In genomic region chrX:71106392-71106791, GRCm38 (mm10) we compare ENCODE assay signal across 9 mouse cellular contexts. TPM values are rescaled to one million over a fixed set of nuclear protein-coding genes. Genes with fewer than 3 reads are reported as not detected.
DNase-seq lines count a peak whose midpoint lies in the region; ATAC-seq and TF ChIP-seq lines count a peak whose summit lies in the region.
"Had no signal": no experiment of that assay in that cellular context is flagged by ENCODE, and none has a peak within 500 bp of the region (broad histone marks: within the 10 kb centered on the region; RNA-seq: fewer than 3 reads in every experiment).

No protein-coding gene starts in this region.

- H3K36me3 ChIP-seq in spleen, adult 2 months (ENCODE audit: control insufficient read depth, insufficient read depth, low read length): no peaks in the 10 kb centered on the region
- H3K36me3 ChIP-seq in testis, adult 2 months (ENCODE audit: control insufficient read depth, insufficient read depth, low read length): no peaks in the 10 kb centered on the region
- no peaks in the 10 kb centered on the region for H3K36me3 ChIP-seq in kidney, adult 2 months (ENCODE audit: control insufficient read depth, insufficient read depth, low read length)
- H3K36me3 ChIP-seq in forebrain, embryonic 16.5 days (ENCODE audit: control insufficient read depth, insufficient read depth): no peaks in the 10 kb centered on the region

- no peak overlapping the region for H3K4me3 ChIP-seq in spleen, adult 2 months (ENCODE audit: extremely low read depth, insufficient read depth, insufficient read length)
- no peak overlapping the region for H3K4me3 ChIP-seq in testis, adult 2 months (ENCODE audit: control insufficient read depth, low read depth, low read length)
- H3K4me3 ChIP-seq in kidney, adult 2 months (ENCODE audit: insufficient read depth, low read depth, low read length): no peak overlapping the region
- H3K4me3 ChIP-seq in forebrain, embryonic 16.5 days (replicated peaks; ENCODE audit: low read length): no peak overlapping the region

- ATAC-seq in frontal cortex, adult (ENCODE audit: low TSS enrichment): peak; percentile 94
- ATAC-seq in forebrain, embryonic 16.5 days: no peak
- ATAC-seq: Patski had no signal

- H3K9ac ChIP-seq in forebrain, embryonic 16.5 days (replicated peaks; ENCODE audit: low read depth, low read length): no peak overlapping the region

- 82% methylated on average over 4 of the region's 4 CpGs for WGBS in spleen, adult 2 months
- 89% methylated on average over 4 of the region's 4 CpGs for WGBS in kidney, adult 2 months
- 88% methylated on average over 4 of the region's 4 CpGs for WGBS in forebrain, embryonic 16.5 days

- no peak for DNase-seq in spleen, adult 2 months (ENCODE audit: low read depth in 1 of 2, low spot score in 2 of 2)
- DNase-seq in spleen, postnatal 10 days (ENCODE audit: low spot score in 2 of 2): no peak
- DNase-seq in layer of hippocampus, adult 9-10 months (ENCODE audit: low spot score): peak; percentile 8
- DNase-seq in kidney, adult 2 months: no peak
- no peak for DNase-seq in yolk sac, embryonic 10.5 days (ENCODE audit: low spot score)

- H3K4me2 ChIP-seq in forebrain, embryonic 16.5 days (ENCODE audit: low read length): no peak overlapping the region

- no peak for TF ChIP-seq CTCF in spleen, adult 2 months (IDR thresholded peaks at IDR 0.05; ENCODE audit: extremely low read depth, insufficient read depth, insufficient read length, insufficient replicate concordance)
- TF ChIP-seq CTCF in testis, adult 2 months (IDR thresholded peaks at IDR 0.05; ENCODE audit: control insufficient read depth, insufficient read depth, insufficient replicate concordance, low read depth, low read length): no peak
- no peak for TF ChIP-seq CTCF in kidney, adult 2 months (conservative IDR thresholded peaks at IDR 0.05; ENCODE audit: insufficient read depth, insufficient read length, low read depth, low read length)

- TF ChIP-seq POLR2A in spleen, adult 2 months (IDR thresholded peaks at IDR 0.05; ENCODE audit: low read depth, low read length): no peak
- TF ChIP-seq POLR2A in testis, adult 2 months (IDR thresholded peaks at IDR 0.05; ENCODE audit: control insufficient read depth, low read depth, low read length): no peak
- no peak for TF ChIP-seq POLR2A in kidney, adult 2 months (IDR thresholded peaks at IDR 0.05; ENCODE audit: low read depth, low read length)

- no peaks in the 10 kb centered on the region for H3K9me3 ChIP-seq in forebrain, embryonic 16.5 days (ENCODE audit: control insufficient read depth, low read length)

- peak overlapping the region; percentile 4; the same call in 1 of the 2 replicates for H3K27ac ChIP-seq in spleen, adult 2 months (ENCODE audit: insufficient read depth, low read length)
- H3K27ac ChIP-seq in testis, adult 2 months (ENCODE audit: control insufficient read depth, insufficient read depth, low read depth, low read length): peak overlapping the region; percentile 70
- no peak overlapping the region; the same call in 1 of the 2 replicates for H3K27ac ChIP-seq in kidney, adult 2 months (ENCODE audit: insufficient read depth, low read depth, low read length)
- no peak overlapping the region for H3K27ac ChIP-seq in forebrain, embryonic 16.5 days (ENCODE audit: low read length)

- no peaks in the 10 kb centered on the region for H3K27me3 ChIP-seq in spleen, adult 2 months (ENCODE audit: control insufficient read depth, insufficient read depth, low read length)
- H3K27me3 ChIP-seq in testis, adult 2 months (ENCODE audit: control insufficient read depth, insufficient read depth, low read length): no peaks in the 10 kb centered on the region
- no peaks in the 10 kb centered on the region for H3K27me3 ChIP-seq in kidney, adult 2 months (replicated peaks; ENCODE audit: control insufficient read depth, insufficient read depth, low read length)
- no peaks in the 10 kb centered on the region for H3K27me3 ChIP-seq in forebrain, embryonic 16.5 days (replicated peaks; ENCODE audit: control insufficient read depth, insufficient read depth, low read length)

- H3K4me1 ChIP-seq in spleen, adult 2 months (ENCODE audit: control insufficient read depth, insufficient read depth, insufficient read length): no peaks in the 10 kb centered on the region
- H3K4me1 ChIP-seq in testis, adult 2 months (ENCODE audit: control insufficient read depth, insufficient read depth, low read length): no peaks in the 10 kb centered on the region; the same call in 1 of the 2 replicates
- H3K4me1 ChIP-seq in kidney, adult 2 months (ENCODE audit: control insufficient read depth, insufficient read depth, low read length): no peaks in the 10 kb centered on the region
- H3K4me1 ChIP-seq in forebrain, embryonic 16.5 days (replicated peaks; ENCODE audit: control insufficient read depth, insufficient read depth, low read length): no peaks in the 10 kb centered on the region

RNA-seq across cellular contexts. Expression of gene Mamld1, which starts 56.3 kb away (rescaled TPM):
- 2.6 and 3.8 TPM in 2 replicates for polyA plus RNA-seq in spleen, adult 2 months (2012; rRNA removed)
- polyA plus RNA-seq in testis, adult 2 months (2012; rRNA removed): 3.4 and 4.2 TPM in 2 replicates
- 1.7 and 2.2 TPM in 2 replicates for polyA plus RNA-seq in kidney, adult 2 months (2012; rRNA removed)
- 4.5 and 5.4 TPM in 2 replicates for polyA plus RNA-seq in forebrain, embryonic 16.5 days (2015; fragmentation: Nextera tagmentation; extraction: Ambion mirVana)

Comparison
In these comparisons a context has a peak if more than half of its experiments do, and no peak if none do; other contexts are left out.
1. H3K27ac ChIP-seq: peak in spleen, adult 2 months (single experiment) and testis, adult 2 months (single experiment); none in kidney, adult 2 months (single experiment) and forebrain, embryonic 16.5 days (single experiment).